Mouse (Mus musculus) forebrain, embryonic 14.5 days (tissue): ENCODE data around the gene 1810043G02Rik. TPM values are rescaled to one million over a fixed set of nuclear protein-coding genes. Genes with fewer than 3 reads are reported as not detected.

Experiments
- ATAC-seq: fragments of 200-750 bp; cut with Nextera tagmentation; 2 replicates; pipeline ENCODE4 v1.8.0; 2017; ENCODE audit warnings: mild to moderate bottlenecking, moderate library complexity
- DNase-seq: peaks from one replicate; pipeline ENCODE4 v3.0.0-alpha.2; 2015; ENCODE audit warnings: low spot score
- H3K27ac ChIP-seq: fragments of 300-500 bp; sonication (generic); 2 replicates; pipeline ENCODE4 v1.5.1; 2014; ENCODE audit warnings: low read depth, mild to moderate bottlenecking, control low read depth, low read length, moderate library complexity
- H3K27me3 ChIP-seq: fragments of 300-500 bp; sonication (generic); replicated peaks from 2 replicates; pipeline ENCODE4 v1.6.1; 2014; ENCODE audit warnings: low read length, control low read depth, mixed read lengths; ENCODE audit not compliant: control insufficient read depth, insufficient read depth
- H3K36me3 ChIP-seq: fragments of 300-500 bp; sonication (generic); 2 replicates; pipeline ENCODE4 v1.6.1; 2014; ENCODE audit warnings: low read length, control low read depth; ENCODE audit not compliant: control insufficient read depth, insufficient read depth
- H3K4me1 ChIP-seq: fragments of 300-500 bp; sonication (generic); 2 replicates; pipeline ENCODE4 v1.6.1; 2014; ENCODE audit warnings: antibody characterized with exemption, low read length, control low read depth; ENCODE audit not compliant: control insufficient read depth, insufficient read depth
- H3K4me2 ChIP-seq: fragments of 300-500 bp; sonication (generic); 2 replicates; pipeline ENCODE4 v1.6.1; 2014; ENCODE audit warnings: mild to moderate bottlenecking, control low read depth, low read length
- H3K4me3 ChIP-seq: fragments of 300-500 bp; sonication (generic); 2 replicates; pipeline ENCODE4 v1.5.1; 2014; ENCODE audit warnings: low read depth, low read length, control low read depth
- H3K9ac ChIP-seq: fragments of 300-500 bp; sonication (generic); 2 replicates; pipeline ENCODE4 v1.6.1; 2014; ENCODE audit warnings: mild to moderate bottlenecking, low read length, control low read depth, moderate library complexity
- H3K9me3 ChIP-seq: fragments of 300-500 bp; sonication (generic); replicated peaks from 2 replicates; pipeline ENCODE4 v1.6.1; 2016; ENCODE audit warnings: low read length, control low read depth, mixed read lengths; ENCODE audit not compliant: control insufficient read depth
- WGBS: fragments of 180-500 bp; shearing (Covaris S2); extraction: QIAGEN DNeasy Blood & Tissue Kit; methylation state at CpG from one replicate; pipeline ENCODE4 v1.1.7; 2014; 5-methylcytosine and 5-hydroxymethylcytosine counted together
- polyA plus RNA-seq: library from polyadenylated mRNA; unstranded; fragments of >200 nt; fragmentation: Nextera tagmentation; extraction: Ambion mirVana; gene quantifications from 2 replicates; pipeline ENCODE4 v1.2.1, GENCODE M21; 2014

Gene 1810043G02Rik
- polyA plus RNA-seq, 1 experiment from 2014 or later, result 31.0 TPM

- no peak overlapping the region for H3K9ac ChIP-seq
- DNase-seq (no peak), ATAC-seq (no peak)
- WGBS, result 84% methylated on average over 5 of the region's 5 CpGs
- no peak overlapping the region for H3K27ac ChIP-seq
- H3K4me1 ChIP-seq, result no peaks in the 10 kb centered on the region
- H3K4me3 ChIP-seq, result no peak overlapping the region
- H3K4me2 ChIP-seq, result no peak overlapping the region
- H3K36me3 ChIP-seq, result peaks cover 71% of the 10 kb centered on the region
- H3K9me3 ChIP-seq, result no peaks in the 10 kb centered on the region
- H3K27me3 ChIP-seq, result no peaks in the 10 kb centered on the region
Measured at GRCm38 (mm10) chr10:78000200-78000599, 21.9 kb downstream of the 1810043G02Rik start.

- Histone ChIP-seq H3K9ac (no peak overlapping the region), H3K4me2 (no peak overlapping the region), H3K4me3 (no peak overlapping the region), H3K27me3 (no peaks in the 10 kb centered on the region), H3K27ac (no peak overlapping the region), H3K36me3 (peaks cover 57% of the 10 kb centered on the region), H3K4me1 (no peaks in the 10 kb centered on the region), H3K9me3 (no peaks in the 10 kb centered on the region)
- WGBS, result 84% methylated on average over 11 of the region's 11 CpGs
- ATAC-seq (no peak), DNase-seq (no peak)
Measured at GRCm38 (mm10) chr10:78001796-78002195, 23.5 kb downstream of the 1810043G02Rik start.

GRCm38 (mm10) chr10:78002316-78002715 lies 24.0 kb downstream of the 1810043G02Rik start:
- Histone ChIP-seq H3K4me1 (no peaks in the 10 kb centered on the region; the same call in 1 of the 2 replicates), H3K36me3 (peaks cover 52% of the 10 kb centered on the region), H3K27me3 (no peaks in the 10 kb centered on the region), H3K4me2 (no peak overlapping the region), H3K9ac (no peak overlapping the region), H3K27ac (no peak overlapping the region), H3K9me3 (no peaks in the 10 kb centered on the region), H3K4me3 (no peak overlapping the region)
- no peak for DNase-seq
- ATAC-seq, result no peak
- 96% methylated on average over 2 of the region's 2 CpGs for WGBS

GRCm38 (mm10) chr10:78004479-78005100 lies 26.3 kb downstream of the 1810043G02Rik start:
- DNase-seq (no peak), ATAC-seq (no peak)
- 87% methylated on average over 3 of the region's 3 CpGs for WGBS
- Histone ChIP-seq H3K4me1 (peaks cover 14% of the 10 kb centered on the region), H3K36me3 (peaks cover 30% of the 10 kb centered on the region), H3K4me3 (no peak overlapping the region), H3K27me3 (no peaks in the 10 kb centered on the region), H3K9me3 (no peaks in the 10 kb centered on the region), H3K4me2 (no peak overlapping the region), H3K27ac (no peak overlapping the region), H3K9ac (no peak overlapping the region)

- no peak overlapping the region for H3K9ac ChIP-seq
- ATAC-seq, result no peak
- WGBS, result 91% methylated on average over 4 of the region's 4 CpGs
Measured at GRCm38 (mm10) chr10:78005791-78006438, 27.6 kb downstream of the 1810043G02Rik start.

GRCm38 (mm10) chr10:78007203-78007602 lies 28.9 kb downstream of the 1810043G02Rik start:
- no peak overlapping the region for H3K27ac ChIP-seq
- peak overlapping the region; percentile 45 for H3K9ac ChIP-seq
- no peak overlapping the region for H3K4me3 ChIP-seq
- peaks cover 14% of the 10 kb centered on the region for H3K4me1 ChIP-seq
- H3K27me3 ChIP-seq, result no peaks in the 10 kb centered on the region
- peak overlapping the region; percentile 18; the same call in 1 of the 2 replicates for H3K4me2 ChIP-seq
- 49% methylated on average over 7 of the region's 7 CpGs for WGBS
- H3K36me3 ChIP-seq, result peaks cover 6% of the 10 kb centered on the region; the same call in 1 of the 2 replicates
- ATAC-seq (no peak), DNase-seq (no peak)
- no peaks in the 10 kb centered on the region for H3K9me3 ChIP-seq

More at GRCm38 (mm10) chr10:78005791-78006438, 27.6 kb downstream of the 1810043G02Rik start:
- Histone ChIP-seq H3K4me1 (peaks cover 14% of the 10 kb centered on the region), H3K9me3 (no peaks in the 10 kb centered on the region), H3K4me2 (no peak overlapping the region), H3K27me3 (no peaks in the 10 kb centered on the region), H3K36me3 (peaks cover 17% of the 10 kb centered on the region), H3K27ac (no peak overlapping the region), H3K4me3 (no peak overlapping the region)
- DNase-seq, result no peak

GRCm38 (mm10) chr10:78008169-78008568 lies 29.8 kb downstream of the 1810043G02Rik start:
- H3K36me3 ChIP-seq, result peaks cover 3% of the 10 kb centered on the region; the same call in 1 of the 2 replicates
- peak overlapping the region; percentile 75 for H3K4me3 ChIP-seq
- H3K9ac ChIP-seq, result peak overlapping the region; percentile 88
- H3K4me2 ChIP-seq, result peak overlapping the region; percentile 61
- DNase-seq, result no peak
- no peak overlapping the region for H3K27ac ChIP-seq
- no peaks in the 10 kb centered on the region for H3K9me3 ChIP-seq
- H3K4me1 ChIP-seq, result peaks cover 14% of the 10 kb centered on the region
- ATAC-seq, result no peak
- 81% methylated on average over 3 of the region's 3 CpGs for WGBS
- no peaks in the 10 kb centered on the region for H3K27me3 ChIP-seq

GRCm38 (mm10) chr10:78009184-78009944 lies 31.0 kb downstream of the 1810043G02Rik start:
- Histone ChIP-seq H3K4me2 (peak overlapping the region; percentile 61), H3K9ac (peak overlapping the region; percentile 88), H3K9me3 (no peaks in the 10 kb centered on the region), H3K27me3 (no peaks in the 10 kb centered on the region), H3K4me1 (peaks cover 14% of the 10 kb centered on the region), H3K27ac (peak overlapping the region; percentile 93), H3K36me3 (no peaks in the 10 kb centered on the region), H3K4me3 (peak overlapping the region; percentile 75)
- WGBS, result under 1% methylated on average over 57 of the region's 59 CpGs
- ATAC-seq (peak; percentile 98), DNase-seq (peak; percentile 96)
